Mouse (Mus musculus) layer of hippocampus, adult 18-20 months (tissue): ENCODE data around the gene Ift122. TPM values are rescaled to one million over a fixed set of nuclear protein-coding genes. Genes with fewer than 3 reads are reported as not detected.

Source experiments
- total RNA-seq, 2 experiments: library from RNA; stranded (reverse); gene quantifications; 2 replicates each; pipeline ENCODE4 v1.2.3; 2021

The Ift122 gene
- total RNA-seq, 2 experiments from 2014 or later = 26.4 to 33.5 TPM

Other genes with a start within 250 kb of the Ift122 start
- 10 to 100 TPM; 78.5 to 79.3 TPM for gene Raf1, start 176.8 kb upstream of the Ift122 start, total RNA-seq
- under 1 TPM in 1 of 2 experiments, not detected in 1; 0.52 TPM for gene Tmem40, start 91.1 kb upstream of the Ift122 start, total RNA-seq
- 1 to 10 TPM; 2.7 to 2.8 TPM for gene Cand2, start 78.9 kb upstream of the Ift122 start, total RNA-seq
- 100 to 1,000 TPM; 497 to 528 TPM for gene Rpl32, start 44.7 kb upstream of the Ift122 start, total RNA-seq
- gene Efcab12, start 15.1 kb upstream of the Ift122 start, total RNA-seq = 1 to 10 TPM; 3.2 to 4.0 TPM
- gene Mbd4, start 99 bp upstream of the Ift122 start, total RNA-seq = 1 to 10 TPM; 5.8 to 7.2 TPM
- gene Rho, start 78.3 kb downstream of the Ift122 start, total RNA-seq = 1 to 10 TPM in 1 of 2 experiments, under 1 TPM in 1; 0.89 to 1.0 TPM
- gene H1foo, start 91.5 kb downstream of the Ift122 start, total RNA-seq = not detected
- gene Plxnd1, start 141.5 kb downstream of the Ift122 start, total RNA-seq = 10 to 100 TPM; 22.0 to 23.0 TPM